Mouse (Mus musculus) embryo, embryonic 10 days (tissue): Measurements from ENCODE around the gene D11Wsu47e.
A peak's percentile ranks its signal among the peaks of the same experiment; 100 is the strongest.
"Not testable (repeated sequence)": the region's sequence is repeated elsewhere in the genome, so short reads cannot be mapped to it uniquely, and the experiment has no call there.

Source experiments
- DNase-seq: peaks from one replicate; pipeline ENCODE4 v3.0.0-alpha.2; 2015; ENCODE audit warnings: low spot score

Gene D11Wsu47e

GRCm38 (mm10) chr11:113683957-113684706 lies at the start of gene D11Wsu47e, which contains the start of gene Fam104a:
D11Wsu47e (plus strand) TSS chr11:113684412.
Fam104a (minus strand) TSS chr11:113684155.
- peak; percentile 96 for DNase-seq

GRCm38 (mm10) chr11:113634699-113635121 lies 49.5 kb upstream of the D11Wsu47e start:
- DNase-seq: no peak

GRCm38 (mm10) chr11:113638680-113639079 lies 45.5 kb upstream of the D11Wsu47e start:
- no peak for DNase-seq

GRCm38 (mm10) chr11:113645181-113645580 lies 39.0 kb upstream of the D11Wsu47e start:
- DNase-seq: no peak

- peak; percentile 93 for DNase-seq
Observed at GRCm38 (mm10) chr11:113648152-113648551, 36.1 kb upstream of the D11Wsu47e start.

GRCm38 (mm10) chr11:113648690-113649352 lies 35.4 kb upstream of the D11Wsu47e start, which contains the start of gene Cog1:
Cog1 (plus strand) TSS chr11:113649169.
- DNase-seq: no peak

GRCm38 (mm10) chr11:113649353-113650210 lies 34.6 kb upstream of the D11Wsu47e start, which contains the start of gene Slc39a11:
Slc39a11 (minus strand) TSS chr11:113650079.
- peak; percentile 83 for DNase-seq

- DNase-seq: no peak
Observed at GRCm38 (mm10) chr11:113651206-113651906, 32.9 kb upstream of the D11Wsu47e start.

GRCm38 (mm10) chr11:113651907-113652273 lies 32.3 kb upstream of the D11Wsu47e start:
- DNase-seq: peak; percentile 75

GRCm38 (mm10) chr11:113652516-113652915 lies 31.7 kb upstream of the D11Wsu47e start:
- DNase-seq: no peak

GRCm38 (mm10) chr11:113654105-113654504 lies 30.1 kb upstream of the D11Wsu47e start:
- no peak for DNase-seq

- no peak for DNase-seq
Observed at GRCm38 (mm10) chr11:113654561-113655270, 29.5 kb upstream of the D11Wsu47e start.

GRCm38 (mm10) chr11:113656511-113656932 lies 27.7 kb upstream of the D11Wsu47e start:
- DNase-seq: no peak

- DNase-seq: no peak
Observed at GRCm38 (mm10) chr11:113657221-113657620, 27.0 kb upstream of the D11Wsu47e start.

- no peak for DNase-seq
Observed at GRCm38 (mm10) chr11:113658319-113658718, 25.9 kb upstream of the D11Wsu47e start.

GRCm38 (mm10) chr11:113658763-113659162 lies 25.4 kb upstream of the D11Wsu47e start:
- no peak for DNase-seq

- DNase-seq: not testable (repeated sequence)
Observed at GRCm38 (mm10) chr11:113660213-113660612, 24.0 kb upstream of the D11Wsu47e start.

- DNase-seq: no peak
Observed at GRCm38 (mm10) chr11:113660940-113661339, 23.3 kb upstream of the D11Wsu47e start.

- no peak for DNase-seq
Observed at GRCm38 (mm10) chr11:113661835-113662351, 22.3 kb upstream of the D11Wsu47e start.

GRCm38 (mm10) chr11:113664279-113664678 lies 19.9 kb upstream of the D11Wsu47e start:
- DNase-seq: no peak

- no peak for DNase-seq
Observed at GRCm38 (mm10) chr11:113666205-113666604, 18.0 kb upstream of the D11Wsu47e start.
